Mouse (Mus musculus): ENCODE measurements around the gene Hecw1. TPM values are rescaled to one million over a fixed set of nuclear protein-coding genes. Genes with fewer than 3 reads are reported as not detected.

The Hecw1 gene
- polyA plus RNA-seq, 1 experiment = not detected

- no peaks in the 10 kb centered on the region for H3K4me1 ChIP-seq (ENCODE audit: control insufficient read depth, insufficient read depth, insufficient read length, low read length)
- H3K36me3 ChIP-seq (ENCODE audit: control insufficient read depth, insufficient read depth, low read length) = no peaks in the 10 kb centered on the region
- WGBS = 71% methylated on average over 1 of the region's 1 CpGs
- H3K27ac ChIP-seq (ENCODE audit: insufficient read depth, low read depth, low read length) = no peak overlapping the region
- no peaks in the 10 kb centered on the region for H3K27me3 ChIP-seq (ENCODE audit: control insufficient read depth, insufficient read depth, low read length)
- TF ChIP-seq CTCF (IDR thresholded peaks at IDR 0.05; ENCODE audit: extremely low read depth, insufficient read length, insufficient replicate concordance, low read depth, low read length) (no peak), POLR2A (IDR thresholded peaks at IDR 0.05; ENCODE audit: low read depth, low read length) (no peak)
- no peak overlapping the region for H3K4me3 ChIP-seq (ENCODE audit: low read depth, low read length)
Observed at GRCm38 (mm10) chr13:14413405-14413804, 109.6 kb downstream of the Hecw1 start.

- Histone ChIP-seq H3K4me3 (ENCODE audit: low read depth, low read length) (no peak overlapping the region), H3K36me3 (ENCODE audit: control insufficient read depth, insufficient read depth, low read length) (no peaks in the 10 kb centered on the region), H3K4me1 (ENCODE audit: control insufficient read depth, insufficient read depth, insufficient read length, low read length) (no peaks in the 10 kb centered on the region), H3K27ac (ENCODE audit: insufficient read depth, low read depth, low read length) (no peak overlapping the region), H3K27me3 (ENCODE audit: control insufficient read depth, insufficient read depth, low read length) (no peaks in the 10 kb centered on the region)
- no peak for TF ChIP-seq CTCF (IDR thresholded peaks at IDR 0.05; ENCODE audit: extremely low read depth, insufficient read length, insufficient replicate concordance, low read depth, low read length)
- no peak for TF ChIP-seq POLR2A (IDR thresholded peaks at IDR 0.05; ENCODE audit: low read depth, low read length)
Observed at GRCm38 (mm10) chr13:14374470-14374869, 148.6 kb downstream of the Hecw1 start.

GRCm38 (mm10) chr13:14365546-14365945 is 157.5 kb downstream of the Hecw1 start:
- H3K4me1 ChIP-seq (ENCODE audit: control insufficient read depth, insufficient read depth, insufficient read length, low read length) = no peaks in the 10 kb centered on the region
- no peaks in the 10 kb centered on the region for H3K27me3 ChIP-seq (ENCODE audit: control insufficient read depth, insufficient read depth, low read length)
- H3K27ac ChIP-seq (ENCODE audit: insufficient read depth, low read depth, low read length) = no peak overlapping the region
- no peak overlapping the region for H3K4me3 ChIP-seq (ENCODE audit: low read depth, low read length)
- TF ChIP-seq CTCF (IDR thresholded peaks at IDR 0.05; ENCODE audit: extremely low read depth, insufficient read length, insufficient replicate concordance, low read depth, low read length) (no peak), POLR2A (IDR thresholded peaks at IDR 0.05; ENCODE audit: low read depth, low read length) (no peak)
- WGBS = 76% methylated on average over 3 of the region's 3 CpGs
- no peaks in the 10 kb centered on the region for H3K36me3 ChIP-seq (ENCODE audit: control insufficient read depth, insufficient read depth, low read length)

GRCm38 (mm10) chr13:14327252-14327651 is 195.8 kb downstream of the Hecw1 start:
- TF ChIP-seq POLR2A (IDR thresholded peaks at IDR 0.05; ENCODE audit: low read depth, low read length) (no peak), CTCF (IDR thresholded peaks at IDR 0.05; ENCODE audit: extremely low read depth, insufficient read length, insufficient replicate concordance, low read depth, low read length) (no peak)
- Histone ChIP-seq H3K4me1 (ENCODE audit: control insufficient read depth, insufficient read depth, insufficient read length, low read length) (no peaks in the 10 kb centered on the region), H3K36me3 (ENCODE audit: control insufficient read depth, insufficient read depth, low read length) (no peaks in the 10 kb centered on the region), H3K4me3 (ENCODE audit: low read depth, low read length) (no peak overlapping the region), H3K27me3 (ENCODE audit: control insufficient read depth, insufficient read depth, low read length) (no peaks in the 10 kb centered on the region), H3K27ac (ENCODE audit: insufficient read depth, low read depth, low read length) (no peak overlapping the region)
- 93% methylated on average over 1 of the region's 1 CpGs for WGBS

GRCm38 (mm10) chr13:14306617-14307016 is 216.4 kb downstream of the Hecw1 start:
- 27% methylated on average over 8 of the region's 8 CpGs for WGBS

GRCm38 (mm10) chr13:14304103-14304502 is 218.9 kb downstream of the Hecw1 start:
- H3K36me3 ChIP-seq (ENCODE audit: control insufficient read depth, insufficient read depth, low read length) = no peaks in the 10 kb centered on the region
- 86% methylated on average over 1 of the region's 1 CpGs for WGBS
- H3K4me3 ChIP-seq (ENCODE audit: low read depth, low read length) = no peak overlapping the region

More at GRCm38 (mm10) chr13:14306617-14307016, 216.4 kb downstream of the Hecw1 start:
- no peak for TF ChIP-seq CTCF (IDR thresholded peaks at IDR 0.05; ENCODE audit: extremely low read depth, insufficient read length, insufficient replicate concordance, low read depth, low read length)
- TF ChIP-seq POLR2A (IDR thresholded peaks at IDR 0.05; ENCODE audit: low read depth, low read length) = no peak
- Histone ChIP-seq H3K27ac (ENCODE audit: insufficient read depth, low read depth, low read length) (no peak overlapping the region), H3K4me3 (ENCODE audit: low read depth, low read length) (no peak overlapping the region), H3K4me1 (ENCODE audit: control insufficient read depth, insufficient read depth, insufficient read length, low read length) (no peaks in the 10 kb centered on the region), H3K36me3 (ENCODE audit: control insufficient read depth, insufficient read depth, low read length) (no peaks in the 10 kb centered on the region), H3K27me3 (ENCODE audit: control insufficient read depth, insufficient read depth, low read length) (no peaks in the 10 kb centered on the region)

GRCm38 (mm10) chr13:14302921-14303320 is 220.1 kb downstream of the Hecw1 start:
- Histone ChIP-seq H3K27ac (ENCODE audit: insufficient read depth, low read depth, low read length) (no peak overlapping the region), H3K27me3 (ENCODE audit: control insufficient read depth, insufficient read depth, low read length) (no peaks in the 10 kb centered on the region), H3K4me1 (ENCODE audit: control insufficient read depth, insufficient read depth, insufficient read length, low read length) (no peaks in the 10 kb centered on the region), H3K36me3 (ENCODE audit: control insufficient read depth, insufficient read depth, low read length) (no peaks in the 10 kb centered on the region), H3K4me3 (ENCODE audit: low read depth, low read length) (no peak overlapping the region)
- 29% methylated on average over 2 of the region's 2 CpGs for WGBS
- no peak for TF ChIP-seq POLR2A (IDR thresholded peaks at IDR 0.05; ENCODE audit: low read depth, low read length)
- TF ChIP-seq CTCF (IDR thresholded peaks at IDR 0.05; ENCODE audit: extremely low read depth, insufficient read length, insufficient replicate concordance, low read depth, low read length) = no peak

More at GRCm38 (mm10) chr13:14304103-14304502, 218.9 kb downstream of the Hecw1 start:
- TF ChIP-seq CTCF (IDR thresholded peaks at IDR 0.05; ENCODE audit: extremely low read depth, insufficient read length, insufficient replicate concordance, low read depth, low read length) (no peak), POLR2A (IDR thresholded peaks at IDR 0.05; ENCODE audit: low read depth, low read length) (no peak)
- H3K4me1 ChIP-seq (ENCODE audit: control insufficient read depth, insufficient read depth, insufficient read length, low read length) = no peaks in the 10 kb centered on the region
- no peak overlapping the region for H3K27ac ChIP-seq (ENCODE audit: insufficient read depth, low read depth, low read length)
- no peaks in the 10 kb centered on the region for H3K27me3 ChIP-seq (ENCODE audit: control insufficient read depth, insufficient read depth, low read length)
